Mouse (Mus musculus) spleen, postnatal 36 days (tissue): ENCODE data around the gene Sestd1.

ENCODE experiments used
- DNase-seq, 2 experiments: peaks; one replicate each; pipeline ENCODE4 v3.0.0; 2022; ENCODE audit warnings: low spot score in 2 of 2, mixed read lengths in 1 of 2

The Sestd1 gene

GRCm38 (mm10) chr2:77173366-77173765 lies 107.0 kb downstream of the Sestd1 start:
- no peak for DNase-seq

DNA sequence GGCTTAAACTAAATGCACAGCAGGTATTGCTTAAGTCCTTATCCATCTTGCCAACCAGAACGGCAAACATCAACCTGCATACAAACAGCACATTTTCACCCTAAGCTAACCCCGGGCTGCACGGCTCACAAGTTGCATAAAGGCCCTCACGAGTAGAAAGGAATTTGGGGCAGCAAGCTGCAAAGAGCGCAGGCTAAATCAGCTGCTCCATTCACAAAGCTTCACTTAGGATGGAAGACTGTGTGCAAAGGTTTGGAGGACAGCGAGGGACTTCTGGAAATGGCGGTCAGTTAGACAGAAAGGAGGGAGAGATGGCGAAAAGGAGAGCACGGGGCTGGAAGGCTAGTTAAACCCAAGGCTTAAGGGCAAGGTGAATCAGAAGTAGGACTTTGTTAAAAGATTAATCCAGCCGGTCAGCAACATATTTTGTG lies 108.1 kb downstream of the Sestd1 start:
- no peak for DNase-seq

DNA sequence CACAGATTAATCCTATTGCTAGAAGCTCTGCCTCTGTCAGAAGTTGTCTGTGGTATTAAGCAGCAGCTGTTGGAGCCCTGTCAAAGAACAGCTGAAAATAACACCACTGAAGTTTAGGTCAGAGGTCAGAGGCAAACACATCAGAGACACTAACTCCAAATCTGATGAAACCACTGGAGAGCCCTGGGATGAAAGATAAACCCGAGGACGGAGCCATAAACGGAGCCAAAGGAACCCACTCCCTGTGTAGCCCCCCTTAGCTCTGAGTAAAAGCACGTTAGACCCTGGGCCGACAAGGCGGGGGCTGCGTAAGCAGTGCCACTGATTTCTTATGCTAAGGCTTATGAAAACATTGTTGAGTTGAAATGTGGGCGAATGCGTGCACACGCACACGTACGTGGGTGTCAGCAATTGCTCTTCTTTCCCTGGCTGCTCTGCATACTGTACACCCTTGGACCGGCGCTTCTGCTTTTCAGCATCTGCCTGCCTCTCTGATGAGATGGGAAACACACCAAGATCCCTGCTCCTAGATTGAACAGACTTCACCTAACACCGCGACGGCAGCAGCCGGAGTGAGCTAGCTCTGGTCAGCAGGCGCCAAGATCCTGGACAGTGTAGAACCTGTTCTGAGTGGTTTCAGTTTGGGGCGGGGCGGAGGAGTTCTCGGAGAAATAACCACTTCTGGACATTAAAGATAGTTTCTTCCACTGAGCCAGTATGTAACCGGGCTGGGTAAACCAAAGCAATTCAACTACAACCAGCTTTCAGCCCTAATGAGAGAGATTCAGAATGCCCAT lies 108.8 kb downstream of the Sestd1 start:
- DNase-seq, result no peak

DNA sequence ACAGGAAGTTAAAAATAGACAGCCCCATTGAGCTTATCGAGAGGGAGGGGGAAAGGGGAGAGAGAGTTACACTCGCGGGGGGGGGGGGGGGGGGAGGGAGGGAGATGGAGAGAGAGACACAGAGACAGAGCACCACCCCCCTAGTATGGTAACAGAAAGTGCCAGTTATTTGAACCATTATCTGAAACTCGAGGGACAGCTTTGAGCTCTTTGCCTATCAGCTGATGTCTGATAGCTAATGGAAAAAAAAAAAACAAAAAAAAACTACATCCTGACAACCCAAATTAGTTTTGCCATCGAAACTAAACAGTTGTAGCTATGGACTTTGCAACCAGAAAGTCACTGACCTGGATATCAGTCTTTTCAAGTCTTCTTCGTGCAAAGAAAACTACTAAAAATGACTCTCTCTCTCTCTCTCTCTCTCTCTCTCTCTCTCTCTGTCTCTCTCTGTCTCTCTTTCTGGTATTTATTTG lies 109.7 kb downstream of the Sestd1 start, which contains the start of gene Ccdc141:
Ccdc141 (minus strand) TSS at position 4 of the 473 bp plus-strand sequence.
- DNase-seq, result no peak

DNA sequence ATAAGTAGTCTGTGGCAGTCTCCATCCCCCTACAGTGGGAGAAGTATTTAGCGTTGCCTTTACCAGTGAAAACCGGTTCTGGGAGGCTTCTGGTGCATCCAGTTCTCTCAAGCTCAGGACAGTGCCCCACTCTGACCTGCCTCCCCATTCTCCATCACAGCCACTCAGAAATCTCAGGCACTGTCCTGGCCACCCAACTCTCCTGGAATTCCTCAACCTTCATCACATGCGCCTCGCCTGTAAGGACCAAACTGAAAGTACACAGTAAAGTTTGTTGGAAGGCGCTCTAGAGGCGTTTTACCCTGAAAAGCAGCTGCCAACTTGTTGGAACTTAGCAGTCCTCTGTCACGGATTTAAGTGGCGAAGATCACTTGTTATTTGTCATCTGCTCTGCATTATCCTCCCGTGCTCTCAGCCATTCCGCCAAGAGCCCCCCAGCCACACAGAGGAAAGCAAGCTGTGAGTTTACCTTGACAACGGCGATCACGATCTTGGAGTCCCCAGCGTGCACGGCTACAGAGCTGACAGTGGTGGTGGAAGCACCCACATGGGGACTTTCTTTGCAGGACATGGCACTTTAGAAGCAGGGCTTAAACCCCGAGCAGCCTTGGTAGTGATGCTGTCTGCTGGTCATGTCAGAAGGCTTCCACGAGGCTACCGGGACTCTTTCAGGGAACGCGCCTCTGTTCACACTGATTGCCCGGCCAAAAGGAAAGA lies 110.3 kb downstream of the Sestd1 start:
- DNase-seq, result peak in 1 of 2 experiments; percentile 11

DNA sequence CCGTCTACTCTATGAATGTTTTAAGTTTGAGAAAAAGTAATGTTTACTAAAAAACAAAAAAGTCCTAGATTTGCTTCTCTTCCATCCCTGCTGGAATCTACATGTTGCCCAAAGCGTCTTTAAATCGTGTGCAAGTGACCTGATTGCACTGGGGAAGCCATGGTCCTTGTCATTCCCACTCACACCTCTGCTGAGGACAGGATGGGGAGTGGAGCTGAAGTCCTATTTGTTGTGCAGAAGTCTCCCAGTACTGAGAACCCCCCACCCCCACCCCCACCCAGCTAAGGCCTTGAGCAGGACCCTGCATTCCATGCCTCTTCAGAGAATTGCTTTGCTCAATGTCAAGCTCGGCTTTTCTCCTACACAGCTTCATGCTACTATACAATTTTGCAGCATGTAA lies 111.2 kb downstream of the Sestd1 start:
- DNase-seq, result no peak

GRCm38 (mm10) chr2:77168781-77169180 lies 111.6 kb downstream of the Sestd1 start:
- no peak for DNase-seq

DNA sequence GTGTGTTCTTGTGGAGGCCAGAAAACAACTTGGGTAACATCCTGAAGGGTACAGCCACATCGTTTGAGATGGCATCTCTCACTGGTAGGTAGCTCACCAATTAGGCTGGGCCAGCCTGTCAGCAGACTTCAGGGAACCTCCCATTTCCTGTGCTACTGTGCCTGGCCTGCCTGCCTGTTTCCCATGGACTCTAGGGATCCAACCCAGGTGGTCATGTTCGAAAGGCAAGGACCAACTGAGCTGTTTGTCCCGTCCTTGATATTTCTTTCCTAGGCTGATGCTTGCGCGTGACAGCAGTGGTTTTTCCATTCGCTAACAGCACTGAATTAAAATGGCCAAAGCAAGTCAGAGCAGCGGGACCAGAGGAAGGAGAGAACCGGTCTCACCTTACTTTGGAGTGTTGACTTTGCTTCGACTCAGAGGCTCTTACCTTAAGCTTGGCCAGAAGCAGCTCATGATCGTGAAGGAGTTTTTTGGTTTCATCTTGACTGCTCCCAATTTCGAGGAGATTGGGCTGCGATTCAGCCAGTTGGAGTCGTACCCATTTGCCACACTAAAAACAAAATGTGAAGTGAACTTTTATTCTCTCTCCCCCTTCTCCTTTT lies 112.2 kb downstream of the Sestd1 start:
- no peak for DNase-seq

- DNase-seq, result no peak
Measured at GRCm38 (mm10) chr2:77166366-77166765, 114.0 kb downstream of the Sestd1 start.

DNA sequence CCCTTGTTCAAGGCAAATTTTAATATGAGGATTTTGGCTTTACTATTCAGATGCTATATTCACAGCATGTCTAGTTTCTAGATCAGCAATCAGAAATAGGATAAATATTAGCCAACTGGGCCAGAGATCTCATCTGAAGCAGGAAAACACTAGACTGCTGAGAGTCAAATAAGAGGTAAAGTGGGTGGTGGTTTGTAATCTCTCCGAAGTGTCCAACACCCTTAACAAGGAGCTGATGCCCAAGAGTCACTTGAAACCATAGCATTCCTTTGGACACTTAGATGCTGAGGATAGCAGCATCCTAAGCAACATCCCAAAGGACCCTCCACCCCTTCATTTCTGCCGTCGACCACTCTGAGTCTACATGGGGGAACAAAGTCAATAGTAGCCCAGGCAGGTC lies 115.7 kb downstream of the Sestd1 start:
- DNase-seq, result no peak

- DNase-seq, result no peak
Measured at GRCm38 (mm10) chr2:77163381-77163780, 117.0 kb downstream of the Sestd1 start.

- no peak for DNase-seq
Measured at GRCm38 (mm10) chr2:77162135-77162534, 118.3 kb downstream of the Sestd1 start.

- no peak for DNase-seq
Measured at GRCm38 (mm10) chr2:77157546-77157945, 122.8 kb downstream of the Sestd1 start.

GRCm38 (mm10) chr2:77154080-77154479 lies 126.3 kb downstream of the Sestd1 start:
- DNase-seq, result no peak

DNA sequence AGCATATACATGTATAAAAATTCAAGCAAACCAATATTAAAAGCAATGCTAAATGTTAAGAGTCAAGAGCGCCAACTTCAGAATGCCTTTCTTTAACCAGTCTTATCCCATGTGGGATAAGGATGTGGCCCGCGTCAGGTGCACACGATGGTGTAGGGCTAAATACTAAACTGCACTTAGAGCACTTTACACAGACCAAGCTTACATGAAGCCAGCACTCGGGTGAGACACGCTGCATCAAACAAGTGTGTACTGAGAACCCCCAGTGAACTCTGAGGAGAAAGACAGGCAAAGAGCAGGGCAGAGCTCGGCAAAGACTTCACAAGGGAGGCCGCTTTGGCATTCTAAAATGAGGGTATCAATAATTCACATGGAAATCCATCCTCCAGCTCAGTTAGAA lies 129.1 kb downstream of the Sestd1 start:
- no peak for DNase-seq

DNA sequence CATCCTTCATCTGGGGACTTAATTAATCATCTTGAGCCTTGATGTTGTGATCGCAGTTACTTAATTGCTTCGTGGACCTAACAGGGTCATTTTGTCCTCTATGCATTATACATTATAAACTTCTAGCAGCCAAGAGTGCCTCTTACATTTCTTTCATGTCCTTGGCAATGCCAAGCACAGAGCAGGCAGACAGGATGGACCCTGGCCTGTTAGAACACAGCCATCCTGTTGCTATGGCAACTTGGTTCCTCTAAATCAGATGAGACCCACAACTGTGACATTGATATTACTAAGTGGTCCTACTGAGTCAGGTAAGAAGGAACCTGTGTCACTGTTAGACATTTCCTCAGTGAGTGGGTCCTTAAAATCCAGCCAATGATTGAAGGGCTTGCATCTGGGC lies 130.8 kb downstream of the Sestd1 start:
- no peak for DNase-seq

DNA sequence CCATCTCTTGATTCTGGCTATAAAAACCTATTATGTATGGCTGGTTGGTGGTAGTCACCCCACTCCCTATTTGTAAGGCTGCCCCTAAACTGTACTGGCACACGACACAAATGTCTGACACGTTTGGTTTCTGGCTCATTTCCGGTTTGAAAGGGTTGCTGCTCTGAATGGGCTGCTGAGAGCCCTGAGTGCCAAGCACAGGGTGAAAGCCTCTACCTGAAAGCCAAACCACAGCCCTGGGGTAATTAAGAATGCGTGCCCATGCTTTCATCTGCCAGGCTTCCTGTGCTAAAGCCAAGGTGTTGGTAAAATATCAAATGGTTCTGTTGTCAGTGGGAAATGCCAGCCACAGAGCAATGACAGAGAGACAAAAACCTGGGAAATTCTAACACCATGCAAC lies 132.2 kb downstream of the Sestd1 start:
- DNase-seq, result no peak

DNA sequence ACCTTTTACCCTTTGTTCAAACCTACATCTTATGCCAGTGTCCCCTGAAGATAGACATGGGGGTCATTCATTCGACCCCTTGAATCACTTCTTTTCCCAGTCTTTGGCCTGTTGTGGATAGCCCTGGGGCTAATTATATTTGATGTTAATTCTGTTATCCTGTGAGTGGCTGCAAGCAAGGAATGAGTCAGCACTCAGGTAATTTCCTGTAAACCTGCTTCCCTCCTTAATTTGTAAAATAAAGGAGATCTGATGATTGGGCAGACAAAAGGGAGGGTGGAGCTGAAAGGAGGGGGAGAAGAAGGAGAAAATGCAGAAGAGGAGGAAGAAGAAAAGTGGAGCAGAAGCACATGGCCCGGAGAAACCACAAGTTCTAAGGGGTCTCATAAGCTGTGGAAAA lies 133.4 kb downstream of the Sestd1 start:
- DNase-seq, result no peak

DNA sequence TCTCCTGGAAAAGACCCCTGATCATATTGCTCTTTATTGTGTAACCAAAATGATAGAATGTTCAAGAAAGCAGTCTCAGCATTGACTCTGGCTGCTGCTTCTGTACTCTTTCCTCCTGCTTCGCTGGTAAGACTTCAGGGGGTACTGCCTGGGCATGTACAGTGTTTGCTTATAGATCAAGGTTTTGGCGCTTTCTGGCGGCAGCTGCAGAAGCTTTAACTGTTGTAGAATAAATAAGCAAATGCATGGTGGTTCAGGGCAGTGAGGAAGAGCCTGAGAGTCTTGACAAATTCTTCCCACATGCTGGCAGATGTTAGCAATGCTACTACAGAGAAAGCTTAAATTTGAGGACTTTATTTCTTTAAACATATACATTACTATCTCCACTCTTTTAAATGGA lies 134.1 kb downstream of the Sestd1 start:
- DNase-seq, result no peak

- DNase-seq, result no peak
Measured at GRCm38 (mm10) chr2:77143536-77143935, 136.9 kb downstream of the Sestd1 start.

DNA sequence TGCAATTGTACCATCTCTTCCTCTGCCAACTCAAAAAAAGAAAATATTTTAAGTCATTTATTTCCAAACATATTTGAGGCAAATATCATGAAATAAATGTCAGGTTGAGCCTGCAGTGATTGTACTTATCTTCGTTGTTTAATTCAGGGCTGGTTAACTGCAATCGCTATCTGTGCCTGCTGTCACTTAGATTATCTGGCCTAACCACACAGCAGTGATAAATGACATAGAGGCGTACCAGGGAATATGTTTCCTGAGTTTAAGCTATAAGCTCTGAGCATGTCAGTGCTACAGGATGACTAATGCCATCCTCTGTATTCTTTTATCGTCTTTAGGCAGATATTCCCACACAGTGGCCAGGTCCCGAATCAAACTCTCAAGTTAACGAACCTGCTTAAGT lies 141.5 kb downstream of the Sestd1 start:
- no peak for DNase-seq

DNA sequence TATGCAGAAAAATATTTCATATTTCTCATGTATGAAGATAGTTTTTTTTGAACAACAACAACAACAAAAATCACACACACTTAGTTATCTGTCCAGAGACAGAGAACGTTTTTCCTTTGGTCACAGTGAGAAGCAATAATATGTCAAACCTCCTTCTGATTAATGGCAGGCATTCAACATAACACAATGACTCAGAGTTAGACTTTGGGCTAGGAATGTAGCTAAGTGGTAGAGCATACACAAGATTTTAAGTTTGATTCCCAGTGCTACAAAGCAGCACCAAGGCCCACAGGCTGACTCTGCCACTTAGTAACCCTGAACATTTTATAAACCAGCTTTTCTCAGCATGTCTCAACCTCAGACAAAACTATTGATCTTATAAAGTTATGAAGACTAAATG lies 145.5 kb downstream of the Sestd1 start:
- no peak for DNase-seq

- no peak for DNase-seq
Measured at GRCm38 (mm10) chr2:77133407-77133806, 147.0 kb downstream of the Sestd1 start.
